Mouse (Mus musculus) kidney, adult 11 months (tissue): Measurements from ENCODE around the gene Ptprg.

ENCODE experiments used
- DNase-seq: peaks from one replicate; pipeline ENCODE4 v3.0.0; 2022

Ptprg gene

GRCm38 (mm10) chr14:11553273-11553665 lies at the start of gene Ptprg:
Gene Ptprg (plus strand): TSS chr14:11553532.
- DNase-seq, result peak; percentile 90

GRCm38 (mm10) chr14:11503803-11504365 lies 49.4 kb upstream of the Ptprg start:
- DNase-seq, result no peak

- DNase-seq, result peak; percentile 15
Observed at GRCm38 (mm10) chr14:11510173-11510572, 43.2 kb upstream of the Ptprg start.

- DNase-seq, result no peak
Observed at GRCm38 (mm10) chr14:11519171-11519570, 34.2 kb upstream of the Ptprg start.

DNA sequence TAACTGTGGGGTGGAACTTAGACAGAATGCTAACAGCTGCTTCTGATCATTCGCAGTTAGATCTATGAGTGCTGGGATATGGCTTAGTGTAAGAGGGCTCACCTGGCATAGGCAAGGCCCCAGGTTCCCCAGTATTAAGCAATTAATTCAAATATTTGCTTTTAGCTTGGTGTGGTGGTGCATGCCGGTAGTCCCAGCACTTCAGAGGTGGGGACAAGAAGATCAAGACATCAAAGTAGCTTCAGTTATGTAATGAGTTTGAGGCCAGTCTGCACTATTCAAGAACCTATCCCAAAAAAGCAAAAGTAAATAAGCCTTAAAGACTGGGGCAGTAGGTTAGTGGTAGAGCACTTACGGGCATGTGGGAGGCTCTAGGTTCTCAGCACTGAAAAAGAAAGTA lies 30.3 kb upstream of the Ptprg start:
- DNase-seq, result no peak

DNA sequence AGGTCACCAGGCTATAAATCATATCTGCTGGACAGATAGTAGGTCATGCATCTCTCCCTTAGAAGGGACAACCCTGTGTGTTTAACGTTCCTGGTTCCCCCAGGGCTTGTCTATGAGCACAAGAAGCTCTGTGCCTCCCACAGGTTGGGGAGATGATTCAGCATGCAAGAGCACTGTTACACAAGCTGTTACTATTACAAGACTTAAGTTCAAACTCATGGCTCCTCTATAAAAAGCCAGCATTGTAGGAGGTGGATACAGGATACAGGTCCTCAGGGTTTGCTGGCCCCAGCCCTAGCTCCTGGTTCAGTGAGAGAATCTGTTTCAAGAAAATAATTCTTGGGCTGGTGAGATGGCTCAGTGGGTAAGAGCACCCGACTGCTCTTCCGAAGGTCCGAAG lies 23.7 kb upstream of the Ptprg start:
- DNase-seq, result no peak

- no peak for DNase-seq
Observed at GRCm38 (mm10) chr14:11534456-11534855, 18.9 kb upstream of the Ptprg start.

DNA sequence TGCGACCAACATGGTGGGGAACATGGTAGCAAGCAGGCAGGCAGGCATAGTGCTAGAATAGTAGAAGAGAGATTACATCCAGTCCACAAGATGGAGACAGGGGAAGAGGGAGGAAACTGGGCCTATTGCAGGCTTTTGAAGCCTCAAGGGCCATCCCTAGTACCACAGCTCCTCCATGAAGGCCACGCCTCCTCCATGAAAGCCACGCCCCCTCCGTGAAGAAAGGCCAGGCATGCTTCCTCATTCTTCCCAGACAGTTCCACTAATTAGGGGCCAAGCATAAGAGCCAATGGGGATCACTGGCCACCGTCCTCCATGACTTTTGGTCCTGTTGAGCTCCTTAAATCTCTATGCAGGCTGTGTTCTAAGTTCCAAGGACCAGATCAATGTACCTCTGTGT lies 17.2 kb upstream of the Ptprg start:
- DNase-seq, result no peak

DNA sequence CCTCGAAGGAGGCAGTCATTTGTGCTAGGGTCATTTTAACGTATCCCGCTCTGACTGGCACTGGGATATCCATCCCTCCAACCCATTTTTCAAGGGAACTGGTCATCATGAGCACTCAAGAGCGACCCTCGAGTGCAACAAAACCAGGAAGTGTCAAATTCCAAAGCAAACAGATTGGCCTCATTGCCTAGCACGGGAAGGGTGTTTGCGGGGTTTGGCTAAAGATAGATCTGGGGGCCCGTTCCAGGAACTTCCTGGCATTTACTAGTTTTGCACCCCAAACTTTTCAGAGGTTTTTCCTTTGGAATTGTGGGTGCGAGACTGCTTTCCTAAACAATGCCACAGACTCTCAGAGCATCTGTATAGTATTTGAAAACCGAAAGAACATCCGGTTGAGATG lies 1.4 kb upstream of the Ptprg start:
- DNase-seq, result no peak

GRCm38 (mm10) chr14:11552521-11553272 lies 635 bp upstream of the Ptprg start:
- DNase-seq, result peak; percentile 46

- no peak for DNase-seq
Observed at GRCm38 (mm10) chr14:11553679-11554305, 460 bp downstream of the Ptprg start.

DNA sequence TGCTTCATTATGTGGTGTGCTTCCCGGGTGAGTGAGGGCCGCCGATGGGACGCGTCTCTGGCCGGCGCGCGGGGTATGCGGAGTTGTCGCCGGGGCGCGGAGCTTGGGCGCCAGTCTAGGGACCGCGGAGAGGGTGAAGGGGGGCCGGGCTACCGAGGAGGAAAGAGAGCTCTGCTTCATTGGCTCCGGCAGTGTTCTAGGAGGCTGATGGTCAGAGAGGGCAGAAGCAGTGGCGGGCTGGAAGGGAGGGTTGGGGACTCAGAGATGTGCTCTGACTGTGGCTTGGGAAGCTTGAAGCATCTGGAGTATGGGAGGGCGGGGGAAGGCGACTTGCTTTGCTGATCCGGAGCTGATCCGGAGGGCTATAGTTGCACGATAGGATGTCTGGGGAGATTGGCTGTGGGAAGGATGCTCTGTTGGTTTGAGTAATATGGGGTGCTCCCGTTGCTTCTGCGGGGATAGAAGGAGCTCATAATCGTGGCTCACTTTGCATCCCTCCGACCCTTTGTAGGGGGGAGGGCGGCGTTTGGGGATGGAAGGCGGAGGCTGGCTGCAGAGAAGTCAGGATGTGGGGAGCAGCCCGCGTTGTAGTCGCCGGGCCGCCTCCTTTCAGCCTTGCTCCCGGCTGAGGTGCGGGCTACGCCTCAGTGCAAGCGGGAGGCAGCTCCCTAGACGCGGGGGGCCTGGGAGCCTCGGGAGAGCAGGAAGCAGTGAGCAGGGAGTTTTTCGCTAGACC lies 1.1 kb downstream of the Ptprg start:
- peak; percentile 48 for DNase-seq

- DNase-seq, result no peak
Observed at GRCm38 (mm10) chr14:11555061-11555501, 1.7 kb downstream of the Ptprg start.

- DNase-seq, result peak; percentile 14
Observed at GRCm38 (mm10) chr14:11555521-11556355, 2.4 kb downstream of the Ptprg start.

GRCm38 (mm10) chr14:11556356-11557130 lies 3.2 kb downstream of the Ptprg start:
- peak; percentile 58 for DNase-seq

GRCm38 (mm10) chr14:11558496-11558895 lies 5.2 kb downstream of the Ptprg start:
- peak; percentile 27 for DNase-seq

GRCm38 (mm10) chr14:11560641-11561232 lies 7.4 kb downstream of the Ptprg start:
- no peak for DNase-seq

DNA sequence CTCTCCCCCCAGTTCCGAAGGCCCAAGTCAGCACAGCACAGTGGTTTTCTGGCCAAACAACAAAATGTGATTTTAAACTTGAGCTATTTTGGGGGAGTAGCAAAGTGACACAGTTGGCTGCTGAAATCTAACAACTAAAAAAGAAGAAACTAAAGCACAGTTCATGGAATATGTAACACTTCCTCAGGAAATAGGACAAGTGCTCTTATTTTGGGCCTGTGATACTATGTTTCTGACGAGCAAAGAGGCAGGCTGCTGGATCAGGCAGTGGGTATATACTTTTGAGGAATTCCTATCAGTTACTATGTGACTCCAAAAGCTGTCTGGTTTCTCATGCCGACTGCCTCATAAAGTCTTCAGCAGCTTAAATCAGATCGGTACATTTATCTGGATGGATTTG lies 8.1 kb downstream of the Ptprg start:
- DNase-seq, result no peak

- no peak for DNase-seq
Observed at GRCm38 (mm10) chr14:11562870-11563269, 9.5 kb downstream of the Ptprg start.

DNA sequence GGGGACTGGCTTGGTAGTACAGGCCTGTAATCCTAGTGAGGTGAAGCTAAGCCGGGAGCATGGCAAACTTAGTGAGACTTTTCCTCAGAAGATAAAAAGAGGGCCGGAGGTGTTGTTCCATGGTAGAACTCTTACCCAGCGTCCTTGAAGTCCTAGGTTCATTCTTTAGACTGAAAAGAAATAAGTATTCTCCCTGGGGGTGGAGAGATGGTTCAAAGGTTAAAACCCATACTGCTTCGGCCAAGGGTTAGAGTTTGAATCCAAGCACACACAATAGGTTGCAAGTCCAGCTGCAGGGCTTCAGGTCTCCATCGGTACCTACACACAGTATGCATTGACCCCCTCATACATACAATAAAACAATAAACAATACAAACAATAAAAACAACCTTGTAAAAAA lies 10.3 kb downstream of the Ptprg start:
- no peak for DNase-seq

GRCm38 (mm10) chr14:11564456-11564855 lies 11.1 kb downstream of the Ptprg start:
- DNase-seq, result no peak
